Mouse (Mus musculus) liver, postnatal 0 days (tissue): Measurements from ENCODE around the gene D430041D05Rik.

Experiments
- CTCF ChIP-seq: sonication (generic); IDR thresholded peaks from 2 replicates; pipeline ENCODE4 v1.5.1; 2016; ENCODE audit warnings: antibody characterized with exemption, low read depth
- EP300 ChIP-seq: IDR thresholded peaks from 2 replicates; pipeline ENCODE4 v1.6.1; 2016; ENCODE audit warnings: antibody characterized with exemption, low read depth, mild to moderate bottlenecking

DNA sequence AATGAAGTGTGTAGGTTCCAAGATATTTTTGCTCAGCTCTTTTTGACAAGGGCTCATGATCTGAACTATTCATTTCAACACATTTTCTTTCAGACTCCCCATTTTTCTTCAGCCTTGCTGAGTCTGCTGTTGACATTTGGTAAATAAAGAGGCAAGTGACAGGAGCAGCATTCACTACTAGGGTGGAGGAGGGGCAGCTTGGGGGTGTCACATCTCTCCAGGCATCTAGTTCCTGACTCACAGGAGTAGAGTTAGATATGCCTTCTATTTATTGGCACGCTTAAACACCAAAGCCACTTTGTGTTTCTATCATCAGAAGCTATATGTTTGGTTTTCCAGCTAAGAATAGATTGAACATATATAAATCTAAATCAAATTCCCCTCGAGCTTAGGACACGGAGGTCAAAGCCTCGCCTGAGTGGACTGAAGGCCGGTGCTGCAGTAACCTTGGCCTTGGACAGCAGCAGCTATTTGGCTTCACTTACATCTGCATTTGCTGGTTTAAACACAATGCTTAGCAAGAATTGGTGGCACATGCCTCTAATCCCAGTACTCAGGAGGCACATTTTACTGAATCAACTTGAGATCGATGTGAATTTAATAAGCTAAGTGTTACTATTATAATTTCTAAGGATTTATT, 12.0 kb downstream of the D430041D05Rik start:
- TF ChIP-seq CTCF (no peak), EP300 (no peak)
